Mouse (Mus musculus) kidney, postnatal 14 days (tissue): ENCODE measurements around the gene Filip1.
A peak's percentile ranks its signal among the peaks of the same experiment; 100 is the strongest.

Experiments used
- DNase-seq: peaks from one replicate; pipeline ENCODE4 v3.0.0; 2022; ENCODE audit warnings: mixed read lengths

Filip1 gene

GRCm38 (mm10) chr9:79978228-79979024 is 34.2 kb downstream of the Filip1 start:
- peak; percentile 14 for DNase-seq

- DNase-seq, result peak; percentile 43
Observed at GRCm38 (mm10) chr9:79977549-79977971, 35.1 kb downstream of the Filip1 start.

- no peak for DNase-seq
Observed at GRCm38 (mm10) chr9:79976789-79977188, 35.9 kb downstream of the Filip1 start.

- no peak for DNase-seq
Observed at GRCm38 (mm10) chr9:79975121-79975520, 37.5 kb downstream of the Filip1 start.

- DNase-seq, result no peak
Observed at GRCm38 (mm10) chr9:79973582-79973981, 39.1 kb downstream of the Filip1 start.

GRCm38 (mm10) chr9:79972705-79973104 is 39.9 kb downstream of the Filip1 start:
- no peak for DNase-seq

GRCm38 (mm10) chr9:79971619-79972018 is 41.0 kb downstream of the Filip1 start:
- no peak for DNase-seq

GRCm38 (mm10) chr9:79970659-79971118 is 42.0 kb downstream of the Filip1 start:
- DNase-seq, result peak; percentile 37

- peak; percentile 16 for DNase-seq
Observed at GRCm38 (mm10) chr9:79969544-79969943, 43.1 kb downstream of the Filip1 start.

GRCm38 (mm10) chr9:79966711-79967487 is 45.8 kb downstream of the Filip1 start:
- no peak for DNase-seq

- peak; percentile 49 for DNase-seq
Observed at GRCm38 (mm10) chr9:79965600-79966392, 46.9 kb downstream of the Filip1 start.

- no peak for DNase-seq
Observed at GRCm38 (mm10) chr9:79965003-79965402, 47.6 kb downstream of the Filip1 start.

GRCm38 (mm10) chr9:79961630-79962285 is 50.9 kb downstream of the Filip1 start:
- DNase-seq, result peak; percentile 59

GRCm38 (mm10) chr9:79960453-79960852 is 52.2 kb downstream of the Filip1 start:
- DNase-seq, result no peak

- DNase-seq, result no peak
Observed at GRCm38 (mm10) chr9:79958395-79958794, 54.3 kb downstream of the Filip1 start.

- DNase-seq, result no peak
Observed at GRCm38 (mm10) chr9:79954944-79955343, 57.7 kb downstream of the Filip1 start.

GRCm38 (mm10) chr9:79951984-79952383 is 60.7 kb downstream of the Filip1 start:
- peak; percentile 32 for DNase-seq

- no peak for DNase-seq
Observed at GRCm38 (mm10) chr9:79951339-79951738, 61.3 kb downstream of the Filip1 start.

- DNase-seq, result no peak
Observed at GRCm38 (mm10) chr9:79950666-79951065, 62.0 kb downstream of the Filip1 start.

GRCm38 (mm10) chr9:79950038-79950437 is 62.6 kb downstream of the Filip1 start:
- no peak for DNase-seq

GRCm38 (mm10) chr9:79948376-79948775 is 64.3 kb downstream of the Filip1 start:
- no peak for DNase-seq

GRCm38 (mm10) chr9:79947973-79948372 is 64.7 kb downstream of the Filip1 start:
- DNase-seq, result no peak
